In the genomic region with DNA sequence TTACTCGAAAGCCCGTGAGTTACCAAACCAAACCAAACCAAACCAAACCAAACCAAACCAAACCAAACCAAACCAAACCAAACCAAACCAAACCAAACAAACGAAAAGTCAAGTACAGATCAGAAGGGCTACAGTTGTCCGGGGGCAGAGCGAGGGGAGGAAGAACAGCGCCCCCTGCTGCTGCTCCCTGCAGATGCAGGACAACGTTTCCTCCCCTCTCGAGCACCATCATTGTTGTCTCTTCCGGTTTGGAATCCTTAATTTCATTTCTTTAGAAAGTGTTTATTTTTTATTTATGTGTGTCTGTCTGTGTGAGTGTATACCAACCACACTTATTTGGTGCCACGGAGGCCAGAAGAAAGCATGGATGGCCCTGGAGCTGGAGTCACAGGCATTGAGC, we compare ENCODE assay signal across 9 mouse cellular contexts. TPM values are rescaled to one million over a fixed set of nuclear protein-coding genes. Genes with fewer than 3 reads are reported as not detected.
A peak's percentile ranks its signal among the peaks of the same experiment; 100 is the strongest.
DNase-seq lines count a peak whose midpoint lies in the region; ATAC-seq and TF ChIP-seq lines count a peak whose summit lies in the region.
"Had no signal": no experiment of that assay in that cellular context is flagged by ENCODE, and none has a peak within 500 bp of the region (broad histone marks: within the 10 kb centered on the region; RNA-seq: fewer than 3 reads in every experiment).

No protein-coding gene starts in this region.

- no peak overlapping the region for H3K4me2 ChIP-seq in liver, embryonic 11.5 days
- H3K4me2 ChIP-seq in liver, embryonic 12.5 days = no peak overlapping the region
- no peak overlapping the region for H3K4me2 ChIP-seq in midbrain, embryonic 13.5 days (replicated peaks)
- H3K4me2 ChIP-seq: midbrain, embryonic 12.5 days had no signal

- in situ Hi-C loops in Patski (cut with MboI; ENCODE audit: low pct_unique_long_range_greater_than_20kb) = loop anchor here (25.0 kb wide), 1 partner anchor 1753 kb away; no protein-coding TSS in a partner anchor

- DNase-seq in liver (peak; percentile 35), Patski (ENCODE audit: low read depth, low spot score) (no peak)
- DNase-seq in liver, embryonic 11.5 days (ENCODE audit: low spot score) = no peak
- DNase-seq in thymus, postnatal 14 days = peak; percentile 60
- no peak for DNase-seq in embryo, embryonic 9.5 days (ENCODE audit: extremely low spot score)
- DNase-seq in midbrain, embryonic 10.5 days (ENCODE audit: low spot score) = no peak

- TF ChIP-seq CTCF in Patski (IDR thresholded peaks at IDR 0.05) = peak; percentile 70

- H3K36me3 ChIP-seq in liver, embryonic 11.5 days (ENCODE audit: control insufficient read depth, insufficient read depth, low read length) = no peaks in the 10 kb centered on the region
- no peaks in the 10 kb centered on the region for H3K36me3 ChIP-seq in liver, embryonic 12.5 days
- H3K36me3 ChIP-seq in midbrain, embryonic 13.5 days = no peaks in the 10 kb centered on the region
- no peaks in the 10 kb centered on the region for H3K36me3 ChIP-seq in midbrain, embryonic 10.5 days
- H3K36me3 ChIP-seq: midbrain, embryonic 12.5 days had no signal

- H3K9ac ChIP-seq in liver, embryonic 11.5 days (ENCODE audit: low read depth, low read length) = no peak overlapping the region
- no peak overlapping the region for H3K9ac ChIP-seq in liver, embryonic 12.5 days
- no peak overlapping the region for H3K9ac ChIP-seq in midbrain, embryonic 13.5 days (replicated peaks)
- H3K9ac ChIP-seq: midbrain, embryonic 12.5 days had no signal

- H3K9me3 ChIP-seq in liver, embryonic 11.5 days (ENCODE audit: control insufficient read depth, low read length) = no peaks in the 10 kb centered on the region
- no peaks in the 10 kb centered on the region for H3K9me3 ChIP-seq in liver, embryonic 12.5 days (replicated peaks)
- H3K9me3 ChIP-seq in midbrain, embryonic 13.5 days = no peaks in the 10 kb centered on the region
- no peaks in the 10 kb centered on the region for H3K9me3 ChIP-seq in midbrain, embryonic 10.5 days (replicated peaks)
- H3K9me3 ChIP-seq: midbrain, embryonic 12.5 days had no signal

- whole genome bisulfite sequencing in liver, embryonic 11.5 days = 50% methylated on average over 10 of the region's 10 CpGs
- WGBS in liver, embryonic 12.5 days (ENCODE audit: insufficient replicate concordance) = 51% methylated on average over 10 of the region's 10 CpGs
- WGBS in midbrain, embryonic 13.5 days = 69% methylated on average over 10 of the region's 10 CpGs
- 69% methylated on average over 10 of the region's 10 CpGs for WGBS in midbrain, embryonic 10.5 days

- H3K27me3 ChIP-seq in liver, embryonic 11.5 days (replicated peaks; ENCODE audit: control insufficient read depth, insufficient read depth, low read length) = no peaks in the 10 kb centered on the region
- peaks cover 23% of the 10 kb centered on the region for H3K27me3 ChIP-seq in Patski
- no peaks in the 10 kb centered on the region for H3K27me3 ChIP-seq in liver, embryonic 12.5 days (replicated peaks)
- H3K27me3 ChIP-seq in midbrain, embryonic 13.5 days = no peaks in the 10 kb centered on the region
- H3K27me3 ChIP-seq in midbrain, embryonic 10.5 days (ENCODE audit: low read depth, poor library complexity, severe bottlenecking) = no peaks in the 10 kb centered on the region
- H3K27me3 ChIP-seq: midbrain, embryonic 12.5 days had no signal

- no peak; the same call in 1 of the 2 replicates for ATAC-seq in liver, embryonic 11.5 days (replicated peaks; ENCODE audit: low FRiP score)
- no peak for ATAC-seq in Patski
- ATAC-seq in liver, embryonic 12.5 days = peak; percentile 54; the same call in 1 of the 2 replicates
- ATAC-seq in midbrain, embryonic 13.5 days = no peak

- POLR2A ChIA-PET in Patski (lab: Charles Lee) = no interaction called here

- H3K27ac ChIP-seq in liver, embryonic 11.5 days (ENCODE audit: low read depth, low read length) = no peak overlapping the region
- H3K27ac ChIP-seq in liver, embryonic 12.5 days = no peak overlapping the region
- H3K27ac ChIP-seq in midbrain, embryonic 13.5 days = no peak overlapping the region
- no peak overlapping the region for H3K27ac ChIP-seq in midbrain, embryonic 10.5 days (replicated peaks)
- H3K27ac ChIP-seq: midbrain, embryonic 12.5 days had no signal

- H3K4me3 ChIP-seq in liver, embryonic 11.5 days (ENCODE audit: low read depth, low read length) = no peak overlapping the region
- no peak overlapping the region for H3K4me3 ChIP-seq in liver, embryonic 12.5 days
- no peak overlapping the region for H3K4me3 ChIP-seq in midbrain, embryonic 13.5 days (replicated peaks)
- no peak overlapping the region for H3K4me3 ChIP-seq in midbrain, embryonic 10.5 days
- H3K4me3 ChIP-seq: midbrain, embryonic 12.5 days had no signal

- CTCF ChIA-PET in Patski (lab: Charles Lee) = no interaction called here

- H3K4me1 ChIP-seq in liver, embryonic 11.5 days (replicated peaks; ENCODE audit: control insufficient read depth, insufficient read depth, low read length) = no peaks in the 10 kb centered on the region
- H3K4me1 ChIP-seq in liver, embryonic 12.5 days = no peaks in the 10 kb centered on the region
- H3K4me1 ChIP-seq in midbrain, embryonic 13.5 days (replicated peaks) = no peaks in the 10 kb centered on the region
- no peaks in the 10 kb centered on the region for H3K4me1 ChIP-seq in midbrain, embryonic 10.5 days
- H3K4me1 ChIP-seq: midbrain, embryonic 12.5 days had no signal

RNA-seq across cellular contexts. Expression of a gene that starts 26.7 kb away (rescaled TPM):
- polyA plus RNA-seq in liver, embryonic 11.5 days (2014; fragmentation: Nextera tagmentation; extraction: Ambion mirVana) = 91.8 and 101 TPM in 2 replicates
- 88.5 TPM for polyA plus RNA-seq in Patski (2021)
- polyA plus RNA-seq in liver, embryonic 12.5 days (2016; fragmentation: Nextera tagmentation; extraction: Ambion mirVana) = 56.5 and 56.6 TPM in 2 replicates
- polyA plus RNA-seq in midbrain, embryonic 13.5 days (2015; fragmentation: Nextera tagmentation; extraction: Ambion mirVana) = 135 and 142 TPM in 2 replicates
- polyA plus RNA-seq in midbrain, embryonic 10.5 days (2016; fragmentation: Nextera tagmentation; extraction: Ambion mirVana) = 107 and 111 TPM in 2 replicates

Comparison
In these comparisons a context has a peak if more than half of its experiments do, and no peak if none do; other contexts are left out.
1. DNase-seq: peak in liver (single experiment) and thymus, postnatal 14 days (single experiment); none in liver, embryonic 11.5 days (single experiment), Patski (single experiment), embryo, embryonic 9.5 days (single experiment) and midbrain, embryonic 10.5 days (single experiment).